Mouse (Mus musculus) neural tube, embryonic 11.5 days (tissue): ENCODE measurements around the gene Ptgds. TPM values are rescaled to one million over a fixed set of nuclear protein-coding genes. Genes with fewer than 3 reads are reported as not detected.

ENCODE experiments used
- microRNA-seq: library from miRNA; unstranded; fragments of <30 nt; microRNA quantifications from one replicate; pipeline ENCODE4, GENCODE M21; 2016
- polyA plus RNA-seq: library from polyadenylated mRNA; unstranded; fragments of >200 nt; fragmentation: Nextera tagmentation; extraction: Ambion mirVana; gene quantifications from 2 replicates; pipeline ENCODE4 v1.2.1, GENCODE M21; 2014

Ptgds gene
- polyA plus RNA-seq, 1 experiment from 2014 or later, result not detected

Small RNA genes within 50 kb of the gene (microRNA-seq; reads per million reads assigned to microRNA genes)
- not detected for gene Mir3087

Other genes with a start within 250 kb of the Ptgds start
- gene Tubb4b, start 245.3 kb downstream of the Ptgds start, polyA plus RNA-seq, result 515 and 528 TPM in 2 replicates
- not detected in 2 replicates for gene Slc34a3, start 235.7 kb downstream of the Ptgds start, polyA plus RNA-seq
- not detected in 2 replicates for gene Rnf224, start 233.3 kb downstream of the Ptgds start, polyA plus RNA-seq
- gene Rnf208, start 227.8 kb downstream of the Ptgds start, polyA plus RNA-seq, result 29.9 and 34.0 TPM in 2 replicates
- gene Cysrt1, start 227.6 kb downstream of the Ptgds start, polyA plus RNA-seq, result not detected in 2 replicates
- gene AL732309.1, start 223.2 kb downstream of the Ptgds start, polyA plus RNA-seq, result 5.1 and 6.6 TPM in 2 replicates
- 11.4 and 13.0 TPM in 2 replicates for gene Tmem203, start 214.6 kb downstream of the Ptgds start, polyA plus RNA-seq
- 4.0 and 5.3 TPM in 2 replicates for gene Tprn, start 207.4 kb downstream of the Ptgds start, polyA plus RNA-seq
- gene Ssna1, start 197.6 kb downstream of the Ptgds start, polyA plus RNA-seq, result 217 and 227 TPM in 2 replicates
- gene Anapc2, start 197.6 kb downstream of the Ptgds start, polyA plus RNA-seq, result 120 and 128 TPM in 2 replicates
- not detected in 2 replicates for gene Tmem210, start 181.9 kb downstream of the Ptgds start, polyA plus RNA-seq
- gene Lrrc26, start 180.1 kb downstream of the Ptgds start, polyA plus RNA-seq, result not detected in 2 replicates
- gene Grin1, start 150.9 kb downstream of the Ptgds start, polyA plus RNA-seq, result 2.5 and 3.7 TPM in 2 replicates
- gene Man1b1, start 137.7 kb downstream of the Ptgds start, polyA plus RNA-seq, result 65.8 and 87.4 TPM in 2 replicates
- 16.2 and 20.6 TPM in 2 replicates for gene Dpp7, start 113.7 kb downstream of the Ptgds start, polyA plus RNA-seq
- gene Uap1l1, start 104.4 kb downstream of the Ptgds start, polyA plus RNA-seq, result 5.1 and 7.0 TPM in 2 replicates
- 49.2 and 53.7 TPM in 2 replicates for gene Sapcd2, start 97.7 kb downstream of the Ptgds start, polyA plus RNA-seq
- 0.12 TPM in 1 of 2 replicates, not detected in the other for gene Entpd2, start 74.2 kb downstream of the Ptgds start, polyA plus RNA-seq
- 133 TPM in 2 replicates for gene Npdc1, start 70.7 kb downstream of the Ptgds start, polyA plus RNA-seq
- 0.11 TPM in 1 of 2 replicates, not detected in the other for gene Fut7, start 46.8 kb downstream of the Ptgds start, polyA plus RNA-seq
- gene Abca2, start 41.3 kb downstream of the Ptgds start, polyA plus RNA-seq, result 5.0 and 5.6 TPM in 2 replicates
- 0.72 and 0.89 TPM in 2 replicates for gene Clic3, start 13.2 kb downstream of the Ptgds start, polyA plus RNA-seq
- gene Paxx, start 9.0 kb downstream of the Ptgds start, polyA plus RNA-seq, result 22.0 and 26.3 TPM in 2 replicates
- not detected in 2 replicates for gene Lcn12, start 23.9 kb upstream of the Ptgds start, polyA plus RNA-seq
- gene Fbxw5, start 30.7 kb upstream of the Ptgds start, polyA plus RNA-seq, result 82.4 and 88.3 TPM in 2 replicates
- 4.4 and 5.1 TPM in 2 replicates for gene C8g, start 31.7 kb upstream of the Ptgds start, polyA plus RNA-seq
- gene Traf2, start 76.9 kb upstream of the Ptgds start, polyA plus RNA-seq, result 29.5 and 34.7 TPM in 2 replicates
- gene Edf1, start 87.8 kb upstream of the Ptgds start, polyA plus RNA-seq, result 340 and 345 TPM in 2 replicates
- gene Mamdc4, start 104.8 kb upstream of the Ptgds start, polyA plus RNA-seq, result 1.5 and 4.4 TPM in 2 replicates
- gene Phpt1, start 105.2 kb upstream of the Ptgds start, polyA plus RNA-seq, result 161 and 167 TPM in 2 replicates
- gene Ajm1, start 111.7 kb upstream of the Ptgds start, polyA plus RNA-seq, result 0.19 and 0.46 TPM in 2 replicates
- gene Rabl6, start 138.5 kb upstream of the Ptgds start, polyA plus RNA-seq, result 62.3 and 64.4 TPM in 2 replicates
- 0.20 and 0.30 TPM in 2 replicates for gene Ccdc183, start 147.6 kb upstream of the Ptgds start, polyA plus RNA-seq
- gene Tmem141, start 152.0 kb upstream of the Ptgds start, polyA plus RNA-seq, result 18.0 and 20.5 TPM in 2 replicates
- gene Fcna, start 158.0 kb upstream of the Ptgds start, polyA plus RNA-seq, result 0.96 and 1.5 TPM in 2 replicates
- not detected in 2 replicates for gene Lcn8, start 183.1 kb upstream of the Ptgds start, polyA plus RNA-seq
- not detected in 2 replicates for gene Lcn5, start 187.9 kb upstream of the Ptgds start, polyA plus RNA-seq
- gene Lcn6, start 206.7 kb upstream of the Ptgds start, polyA plus RNA-seq, result not detected in 2 replicates
- gene Lcn10, start 212.7 kb upstream of the Ptgds start, polyA plus RNA-seq, result not detected in 2 replicates
- gene Obp2a, start 230.0 kb upstream of the Ptgds start, polyA plus RNA-seq, result not detected in 2 replicates
- 64.5 and 68.2 TPM in 2 replicates for gene Bmyc, start 236.7 kb upstream of the Ptgds start, polyA plus RNA-seq